Mouse (Mus musculus): ENCODE data around the gene Ptcd3. TPM values are rescaled to one million over a fixed set of nuclear protein-coding genes. Genes with fewer than 3 reads are reported as not detected.

The Ptcd3 gene
- polyA plus RNA-seq, 1 experiment from 2014 or later: 129 TPM

- 89% methylated on average over 1 of the region's 1 CpGs for WGBS
- no peak overlapping the region for H3K4me3 ChIP-seq (ENCODE audit: low read depth, low read length)
- no peak overlapping the region for H3K4me2 ChIP-seq (replicated peaks; ENCODE audit: low read depth, low read length)
- no peak overlapping the region for H3K27ac ChIP-seq (ENCODE audit: low read depth, low read length)
- DNase-seq (ENCODE audit: low spot score) (no peak), ATAC-seq (ENCODE audit: low FRiP score) (no peak)
- H3K36me3 ChIP-seq (ENCODE audit: control insufficient read depth, insufficient read depth, low read length): no peaks in the 10 kb centered on the region
- no peaks in the 10 kb centered on the region for H3K27me3 ChIP-seq (ENCODE audit: control insufficient read depth, insufficient read depth, low read length)
- H3K9ac ChIP-seq (ENCODE audit: low read depth, low read length): no peak overlapping the region
- no peaks in the 10 kb centered on the region for H3K4me1 ChIP-seq (replicated peaks; ENCODE audit: control insufficient read depth, insufficient read depth, low read length)
- no peaks in the 10 kb centered on the region for H3K9me3 ChIP-seq (ENCODE audit: control insufficient read depth, low read length)
Measured at GRCm38 (mm10) chr6:71840597-71841290, 67.8 kb downstream of the Ptcd3 start.

- ATAC-seq (ENCODE audit: low FRiP score) (no peak), DNase-seq (ENCODE audit: low spot score) (no peak)
- no peak overlapping the region for H3K4me3 ChIP-seq (ENCODE audit: low read depth, low read length)
- H3K4me1 ChIP-seq (replicated peaks; ENCODE audit: control insufficient read depth, insufficient read depth, low read length): no peaks in the 10 kb centered on the region
- H3K36me3 ChIP-seq (ENCODE audit: control insufficient read depth, insufficient read depth, low read length): no peaks in the 10 kb centered on the region
- H3K27me3 ChIP-seq (ENCODE audit: control insufficient read depth, insufficient read depth, low read length): no peaks in the 10 kb centered on the region
- H3K9me3 ChIP-seq (ENCODE audit: control insufficient read depth, low read length): no peaks in the 10 kb centered on the region
- no peak overlapping the region for H3K27ac ChIP-seq (ENCODE audit: low read depth, low read length)
- H3K9ac ChIP-seq (ENCODE audit: low read depth, low read length): no peak overlapping the region
- H3K4me2 ChIP-seq (replicated peaks; ENCODE audit: low read depth, low read length): no peak overlapping the region
Measured at GRCm38 (mm10) chr6:71839815-71840214, 68.7 kb downstream of the Ptcd3 start.

- H3K9ac ChIP-seq (ENCODE audit: low read depth, low read length): no peak overlapping the region
- no peak for DNase-seq (ENCODE audit: low spot score)
- no peaks in the 10 kb centered on the region for H3K9me3 ChIP-seq (ENCODE audit: control insufficient read depth, low read length)
- no peaks in the 10 kb centered on the region; the same call in 1 of the 2 replicates for H3K4me1 ChIP-seq (replicated peaks; ENCODE audit: control insufficient read depth, insufficient read depth, low read length)
- no peak overlapping the region for H3K4me3 ChIP-seq (ENCODE audit: low read depth, low read length)
- WGBS: 70% methylated on average over 2 of the region's 2 CpGs
- H3K27me3 ChIP-seq (ENCODE audit: control insufficient read depth, insufficient read depth, low read length): no peaks in the 10 kb centered on the region
- ATAC-seq (ENCODE audit: low FRiP score): no peak
- no peaks in the 10 kb centered on the region for H3K36me3 ChIP-seq (ENCODE audit: control insufficient read depth, insufficient read depth, low read length)
- H3K27ac ChIP-seq (ENCODE audit: low read depth, low read length): no peak overlapping the region
- H3K4me2 ChIP-seq (replicated peaks; ENCODE audit: low read depth, low read length): no peak overlapping the region
Measured at GRCm38 (mm10) chr6:71836811-71837210, 71.7 kb downstream of the Ptcd3 start.

GRCm38 (mm10) chr6:71831581-71831960 is 77.0 kb downstream of the Ptcd3 start:
- Histone ChIP-seq H3K9me3 (ENCODE audit: control insufficient read depth, low read length) (no peaks in the 10 kb centered on the region), H3K27me3 (ENCODE audit: control insufficient read depth, insufficient read depth, low read length) (no peaks in the 10 kb centered on the region), H3K4me1 (replicated peaks; ENCODE audit: control insufficient read depth, insufficient read depth, low read length) (no peaks in the 10 kb centered on the region; the same call in 1 of the 2 replicates), H3K36me3 (ENCODE audit: control insufficient read depth, insufficient read depth, low read length) (no peaks in the 10 kb centered on the region), H3K4me3 (ENCODE audit: low read depth, low read length) (peak overlapping the region; percentile 97), H3K27ac (ENCODE audit: low read depth, low read length) (peak overlapping the region; percentile 89), H3K4me2 (replicated peaks; ENCODE audit: low read depth, low read length) (peak overlapping the region; percentile 42), H3K9ac (ENCODE audit: low read depth, low read length) (peak overlapping the region; percentile 87)
- under 1% methylated on average over 21 of the region's 21 CpGs for whole genome bisulfite sequencing
- peak; percentile 93 for DNase-seq (ENCODE audit: low spot score)
- peak; percentile 99 for ATAC-seq (ENCODE audit: low FRiP score)

- no peaks in the 10 kb centered on the region; the same call in 1 of the 2 replicates for H3K4me1 ChIP-seq (replicated peaks; ENCODE audit: control insufficient read depth, insufficient read depth, low read length)
- WGBS: under 1% methylated on average over 60 of the region's 64 CpGs
- H3K27me3 ChIP-seq (ENCODE audit: control insufficient read depth, insufficient read depth, low read length): no peaks in the 10 kb centered on the region
- peak; percentile 100 for ATAC-seq (ENCODE audit: low FRiP score)
- no peaks in the 10 kb centered on the region for H3K36me3 ChIP-seq (ENCODE audit: control insufficient read depth, insufficient read depth, low read length)
- H3K9me3 ChIP-seq (ENCODE audit: control insufficient read depth, low read length): no peaks in the 10 kb centered on the region
- DNase-seq (ENCODE audit: low spot score): peak; percentile 97
- peak within 1 kb of the TSS; percentile 89 for H3K27ac ChIP-seq (ENCODE audit: low read depth, low read length)
- H3K4me3 ChIP-seq (ENCODE audit: low read depth, low read length): peak within 1 kb of the TSS; percentile 97
- peak within 1 kb of the TSS; percentile 42 for H3K4me2 ChIP-seq (replicated peaks; ENCODE audit: low read depth, low read length)
- H3K9ac ChIP-seq (ENCODE audit: low read depth, low read length): peak within 1 kb of the TSS; percentile 87
Measured at GRCm38 (mm10) chr6:71830690-71831580, 77.6 kb downstream of the Ptcd3 start, which contains the start of gene Immt. Immt (plus strand) TSS chr6:71831331.

Other genes with a start within 250 kb of the Ptcd3 start
- gene Reep1, start 201.2 kb downstream of the Ptcd3 start, polyA plus RNA-seq (2014; fragmentation: Nextera tagmentation; extraction: Ambion mirVana): 75.3 and 87.5 TPM in 2 replicates
- 58.4 and 63.3 TPM in 2 replicates for gene Mrpl35, start 81.8 kb downstream of the Ptcd3 start, polyA plus RNA-seq (2014; fragmentation: Nextera tagmentation; extraction: Ambion mirVana)
- gene Immt, start 77.4 kb downstream of the Ptcd3 start, polyA plus RNA-seq (2014; fragmentation: Nextera tagmentation; extraction: Ambion mirVana): 186 and 202 TPM in 2 replicates
- gene Polr1a, start 303 bp upstream of the Ptcd3 start, polyA plus RNA-seq (2014; fragmentation: Nextera tagmentation; extraction: Ambion mirVana): 24.0 and 27.7 TPM in 2 replicates
- gene St3gal5, start 188.8 kb upstream of the Ptcd3 start, polyA plus RNA-seq (2014; fragmentation: Nextera tagmentation; extraction: Ambion mirVana): 44.0 and 50.4 TPM in 2 replicates

Data from hindbrain, embryonic 11.5 days (tissue).